Mouse (Mus musculus) erythroblast, embryonic 14.5 days (primary cell): ENCODE data around the gene Btbd35f4. TPM values are rescaled to one million over a fixed set of nuclear protein-coding genes. Genes with fewer than 3 reads are reported as not detected.
"Not testable (repeated sequence)": the region's sequence is repeated elsewhere in the genome, so short reads cannot be mapped to it uniquely, and the experiment has no call there.

Source experiments
- H3K27me3 ChIP-seq: 2 replicates; pipeline ENCODE4 v1.6.1; 2012; ENCODE audit warnings: inconsistent platforms; ENCODE audit not compliant: control insufficient read depth
- H3K36me3 ChIP-seq: 2 replicates; pipeline ENCODE4 v1.6.1; 2012; ENCODE audit warnings: mild to moderate bottlenecking, inconsistent platforms; ENCODE audit not compliant: control insufficient read depth
- H3K4me1 ChIP-seq: 2 replicates; pipeline ENCODE4 v1.6.1; 2012; ENCODE audit warnings: inconsistent platforms; ENCODE audit not compliant: control insufficient read depth
- H3K4me3 ChIP-seq: replicated peaks from 2 replicates; pipeline ENCODE3; 2012; ENCODE audit warnings: moderate library complexity, mild to moderate bottlenecking, inconsistent platforms
- H3K9me3 ChIP-seq: 2 replicates; pipeline ENCODE4 v1.6.1; 2012; ENCODE audit warnings: low read length, inconsistent platforms, mixed read lengths; ENCODE audit not compliant: control insufficient read depth
- polyA plus RNA-seq: library from polyadenylated mRNA; stranded (reverse); fragments of >175 nt; gene quantifications from 2 replicates; pipeline ENCODE4 v1.2.3, GENCODE M21; 2012

Gene Btbd35f4
- not detected in 2 replicates for polyA plus RNA-seq

- H3K4me1 ChIP-seq, H3K27me3 ChIP-seq, H3K4me3 ChIP-seq, H3K9me3 ChIP-seq, H3K36me3 ChIP-seq: not testable (repeated sequence)
These were observed at the start of gene Btbd35f4 for GRCm38 (mm10) chrX:4800196-4800595. Gene Btbd35f4 (plus strand): TSS chrX:4800496.

DNA sequence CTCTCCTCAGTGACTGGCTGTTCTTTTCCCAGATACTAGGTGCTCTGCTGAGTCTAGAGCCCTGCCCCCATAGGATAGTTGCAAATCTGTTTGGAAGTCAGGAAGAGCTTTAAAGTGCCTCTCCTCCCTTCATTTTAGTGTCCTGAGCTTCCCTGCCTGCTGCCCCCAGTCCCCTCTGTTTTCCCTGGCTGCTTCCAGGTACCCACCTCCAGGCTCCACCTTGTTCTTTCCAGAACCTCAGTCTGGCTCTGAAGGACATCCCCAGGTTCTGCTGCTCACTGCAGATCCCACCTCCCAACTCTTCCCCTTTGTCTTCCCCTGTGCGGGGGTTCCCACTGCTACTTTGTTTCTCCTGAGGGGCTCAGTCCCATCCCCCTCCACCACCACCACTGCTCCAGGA, 39.7 kb downstream of the Btbd35f4 start:
- not testable (repeated sequence) for H3K36me3 ChIP-seq

More for the DNA sequence above, 39.7 kb downstream of the Btbd35f4 start:
- H3K4me3 ChIP-seq, H3K4me1 ChIP-seq, H3K27me3 ChIP-seq, H3K9me3 ChIP-seq: not testable (repeated sequence)

Other genes with a start within 250 kb of the Btbd35f4 start
- gene Btbd35f27, start 151.6 kb downstream of the Btbd35f4 start, polyA plus RNA-seq: not detected in 2 replicates